Mouse (Mus musculus) limb, embryonic 11.5 days (tissue): ENCODE measurements around the gene Gata3. TPM values are rescaled to one million over a fixed set of nuclear protein-coding genes. Genes with fewer than 3 reads are reported as not detected.

Source experiments
- ATAC-seq: fragments of 200-750 bp; cut with Nextera tagmentation; 2 replicates; pipeline ENCODE4 v1.8.0; 2017; ENCODE audit warnings: low read depth; ENCODE audit not compliant: insufficient number of reproducible peaks, low FRiP score, low TSS enrichment
- DNase-seq: peaks from one replicate; pipeline ENCODE4 v3.0.0-alpha.2; 2015; ENCODE audit warnings: low spot score
- H3K27ac ChIP-seq: fragments of 300-500 bp; sonication (generic); replicated peaks from 2 replicates; pipeline ENCODE4 v1.5.1; 2014; ENCODE audit warnings: low read depth, mild to moderate bottlenecking, low read length
- H3K27me3 ChIP-seq: fragments of 300-500 bp; sonication (generic); 2 replicates; pipeline ENCODE4 v1.6.1; 2014; ENCODE audit warnings: mild to moderate bottlenecking, low read length, mixed read lengths; ENCODE audit not compliant: control insufficient read depth, insufficient read depth
- H3K36me3 ChIP-seq: fragments of 300-500 bp; sonication (generic); 2 replicates; pipeline ENCODE4 v1.6.1; 2014; ENCODE audit warnings: mild to moderate bottlenecking, low read length, moderate library complexity, mixed read lengths; ENCODE audit not compliant: control insufficient read depth, insufficient read depth
- H3K4me1 ChIP-seq: fragments of 300-500 bp; sonication (generic); 2 replicates; pipeline ENCODE4 v1.6.1; 2014; ENCODE audit warnings: low read length, mixed read lengths; ENCODE audit not compliant: control insufficient read depth, insufficient read depth
- H3K4me2 ChIP-seq: fragments of 300-500 bp; sonication (generic); 2 replicates; pipeline ENCODE4 v1.6.1; 2014; ENCODE audit warnings: low read depth, mild to moderate bottlenecking, moderate library complexity; ENCODE audit not compliant: severe bottlenecking
- H3K4me3 ChIP-seq: fragments of 300-500 bp; sonication (generic); 2 replicates; pipeline ENCODE4 v1.5.1; 2014; ENCODE audit warnings: low read depth, low read length
- H3K9ac ChIP-seq: fragments of 300-500 bp; sonication (generic); 2 replicates; pipeline ENCODE4 v1.6.1; 2014; ENCODE audit warnings: mild to moderate bottlenecking, low read length
- H3K9me3 ChIP-seq: fragments of 300-500 bp; sonication (generic); 2 replicates; pipeline ENCODE4 v1.6.1; 2016; ENCODE audit warnings: low read length; ENCODE audit not compliant: control insufficient read depth
- WGBS: fragments of 180-500 bp; shearing (Covaris S2); extraction: QIAGEN DNeasy Blood & Tissue Kit; methylation state at CpG from one replicate; pipeline ENCODE4 v1.1.7; 2014; 5-methylcytosine and 5-hydroxymethylcytosine counted together
- polyA plus RNA-seq: library from polyadenylated mRNA; unstranded; fragments of >200 nt; fragmentation: Nextera tagmentation; extraction: Ambion mirVana; gene quantifications from 2 replicates; pipeline ENCODE4 v1.2.1, GENCODE M21; 2014

Gene Gata3
- polyA plus RNA-seq, 1 experiment from 2014 or later, result 3.9 TPM

- DNase-seq (peak; percentile 64), ATAC-seq (no peak)
- no peaks in the 10 kb centered on the region for H3K36me3 ChIP-seq
- H3K27me3 ChIP-seq, result peaks cover 64% of the 10 kb centered on the region
- no peak overlapping the region for H3K27ac ChIP-seq
- no peaks in the 10 kb centered on the region for H3K9me3 ChIP-seq
- H3K4me3 ChIP-seq, result peak overlapping the region; percentile 32
- under 1% methylated on average over 19 of the region's 19 CpGs for WGBS
- H3K4me2 ChIP-seq, result peak overlapping the region; percentile 74
- peaks cover 8% of the 10 kb centered on the region for H3K4me1 ChIP-seq
- no peak overlapping the region for H3K9ac ChIP-seq
Measured at GRCm38 (mm10) chr2:9877966-9878563, 11.8 kb downstream of the Gata3 start.

DNA sequence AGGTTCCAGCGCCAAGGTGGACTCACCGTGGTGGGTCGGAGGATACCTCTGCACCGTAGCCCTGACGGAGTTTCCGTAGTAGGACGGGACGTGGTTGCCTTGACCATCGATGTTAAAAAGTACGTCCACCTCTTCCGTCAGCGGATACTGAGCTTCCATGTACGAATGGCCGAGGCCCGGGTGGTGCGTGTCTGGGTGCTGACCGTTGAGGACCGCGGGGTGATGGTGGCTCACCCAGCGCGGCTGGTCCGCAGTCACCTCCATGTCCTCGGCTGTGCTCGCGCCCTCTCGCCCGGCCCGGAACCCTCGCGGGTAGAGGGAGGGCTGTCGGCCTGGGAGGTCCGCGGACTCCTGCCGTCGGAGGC lies 12.5 kb downstream of the Gata3 start:
- Histone ChIP-seq H3K36me3 (no peaks in the 10 kb centered on the region), H3K4me1 (peaks cover 9% of the 10 kb centered on the region), H3K9ac (no peak overlapping the region), H3K4me3 (peak overlapping the region; percentile 24), H3K9me3 (no peaks in the 10 kb centered on the region), H3K27ac (no peak overlapping the region), H3K4me2 (peak overlapping the region; percentile 32; the same call in 1 of the 2 replicates), H3K27me3 (peaks cover 58% of the 10 kb centered on the region)
- no peak for DNase-seq
- WGBS, result under 1% methylated on average over 35 of the region's 35 CpGs
- ATAC-seq, result no peak

GRCm38 (mm10) chr2:9876621-9877325 lies 13.1 kb downstream of the Gata3 start:
- H3K27me3 ChIP-seq, result peaks cover 52% of the 10 kb centered on the region
- H3K27ac ChIP-seq, result no peak overlapping the region
- peaks cover 7% of the 10 kb centered on the region for H3K4me1 ChIP-seq
- no peak overlapping the region for H3K9ac ChIP-seq
- H3K4me3 ChIP-seq, result peak overlapping the region; percentile 24
- H3K9me3 ChIP-seq, result no peaks in the 10 kb centered on the region
- H3K36me3 ChIP-seq, result no peaks in the 10 kb centered on the region
- ATAC-seq (no peak), DNase-seq (peak; percentile 72)
- WGBS, result under 1% methylated on average over 31 of the region's 31 CpGs
- peak overlapping the region; percentile 32 for H3K4me2 ChIP-seq

DNA sequence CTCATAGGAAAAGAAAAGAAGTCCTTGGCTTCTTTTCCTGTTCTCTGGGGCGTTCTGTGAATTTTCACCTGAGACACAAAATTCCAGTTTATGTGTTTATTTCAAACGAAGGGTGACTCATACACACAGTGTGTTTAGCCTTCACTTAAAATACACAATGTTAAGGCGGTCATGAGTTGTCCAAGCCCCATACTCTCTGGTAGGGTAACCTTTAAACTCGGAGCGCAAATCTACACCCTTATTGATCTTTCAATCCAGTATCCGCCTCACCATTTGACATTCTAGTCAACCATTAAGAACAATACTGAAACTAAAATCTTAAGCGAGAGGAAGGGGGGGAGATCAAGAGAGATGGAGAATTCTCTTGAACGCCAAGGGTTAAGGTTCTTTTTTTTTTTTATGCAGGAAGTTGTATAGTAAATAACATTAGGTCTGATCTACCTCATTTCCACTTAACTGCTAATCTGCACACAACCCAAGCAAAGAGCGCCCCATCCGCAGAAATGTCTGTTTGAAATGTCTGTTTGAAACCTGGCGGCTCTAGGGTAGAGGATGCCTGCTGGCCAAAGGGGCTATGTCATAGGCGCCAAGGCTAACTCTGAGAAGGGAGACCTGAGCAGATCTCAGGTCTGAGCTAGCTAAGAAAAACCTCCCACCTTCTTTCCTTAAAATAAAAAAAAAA lies 14.0 kb downstream of the Gata3 start:
- Histone ChIP-seq H3K4me1 (0 out of 2 replicates have a peak, but pooled peaks cover 3% of the 10 kb centered on the region), H3K9me3 (no peaks in the 10 kb centered on the region), H3K9ac (no peak overlapping the region), H3K36me3 (no peaks in the 10 kb centered on the region), H3K27ac (no peak overlapping the region), H3K4me3 (no peak overlapping the region), H3K4me2 (no peak overlapping the region), H3K27me3 (peaks cover 49% of the 10 kb centered on the region)
- ATAC-seq (no peak), DNase-seq (peak; percentile 38)
- 12% methylated on average over 12 of the region's 12 CpGs for WGBS

- peak; percentile 42 for DNase-seq
- Histone ChIP-seq H3K4me2 (no peak overlapping the region), H3K9ac (no peak overlapping the region), H3K36me3 (no peaks in the 10 kb centered on the region), H3K4me1 (0 out of 2 replicates have a peak, but pooled peaks cover 3% of the 10 kb centered on the region), H3K9me3 (no peaks in the 10 kb centered on the region), H3K27me3 (peaks cover 49% of the 10 kb centered on the region), H3K27ac (no peak overlapping the region), H3K4me3 (no peak overlapping the region)
- 4% methylated on average over 4 of the region's 4 CpGs for WGBS
- no peak for ATAC-seq
Measured at GRCm38 (mm10) chr2:9875220-9875619, 14.6 kb downstream of the Gata3 start.

- Histone ChIP-seq H3K27me3 (peaks cover 47% of the 10 kb centered on the region), H3K9ac (no peak overlapping the region), H3K4me1 (0 out of 2 replicates have a peak, but pooled peaks cover 3% of the 10 kb centered on the region)
Measured at GRCm38 (mm10) chr2:9874467-9875219, 15.2 kb downstream of the Gata3 start.

DNA sequence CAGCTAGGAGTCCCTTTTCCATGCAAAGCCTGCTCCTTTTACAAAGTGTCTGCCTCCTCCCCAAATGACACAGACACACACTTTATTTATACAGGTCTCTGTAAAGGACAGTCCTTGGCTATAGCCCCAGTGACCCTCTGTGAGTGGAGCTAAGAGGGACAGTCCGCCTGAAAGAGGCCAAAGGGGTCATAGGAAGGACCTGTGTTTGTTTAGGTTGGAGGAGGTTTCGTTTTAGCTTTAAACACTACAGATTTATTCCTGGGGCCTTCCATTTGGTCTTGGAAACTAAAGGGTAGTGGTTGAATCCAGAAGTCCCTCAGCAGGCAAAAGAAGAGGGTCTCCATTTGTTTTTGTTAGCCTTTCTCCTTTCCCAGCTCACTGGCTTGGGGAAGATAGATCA lies 16.1 kb downstream of the Gata3 start:
- Histone ChIP-seq H3K4me3 (no peak overlapping the region), H3K36me3 (no peaks in the 10 kb centered on the region), H3K4me2 (no peak overlapping the region), H3K27ac (no peak overlapping the region), H3K9me3 (no peaks in the 10 kb centered on the region), H3K9ac (no peak overlapping the region), H3K4me1 (0 out of 2 replicates have a peak, but pooled peaks cover 3% of the 10 kb centered on the region), H3K27me3 (peaks cover 47% of the 10 kb centered on the region)
- DNase-seq (no peak), ATAC-seq (no peak)
- WGBS, result 22% methylated on average over 2 of the region's 2 CpGs

More at GRCm38 (mm10) chr2:9874467-9875219, 15.2 kb downstream of the Gata3 start:
- 6% methylated on average over 39 of the region's 39 CpGs for WGBS
- Histone ChIP-seq H3K9me3 (no peaks in the 10 kb centered on the region), H3K4me2 (0 out of 2 replicates have a peak overlapping the region, but pooled peaks have one; percentile 10), H3K4me3 (no peak overlapping the region), H3K36me3 (no peaks in the 10 kb centered on the region), H3K27ac (no peak overlapping the region)
- no peak for ATAC-seq
- DNase-seq, result peak; percentile 32

DNA sequence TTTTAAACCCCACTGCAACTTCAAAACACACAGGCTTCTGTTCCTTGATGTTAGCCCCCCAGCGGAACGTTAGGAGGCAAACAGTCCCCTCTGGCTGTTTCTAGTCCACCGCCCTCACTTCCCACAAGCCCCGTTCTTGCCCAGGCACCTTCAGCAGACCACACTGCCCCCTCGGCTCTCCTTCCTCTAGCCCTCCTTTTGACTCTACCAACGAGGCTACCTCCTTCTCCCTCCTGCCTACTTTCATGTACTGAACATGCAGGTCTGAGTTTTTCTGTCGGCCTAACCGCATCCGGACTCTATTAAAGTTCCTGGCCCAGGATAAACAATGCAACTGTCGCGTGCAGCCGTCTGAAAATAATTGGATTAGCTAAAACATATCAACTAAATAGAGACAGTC lies 17.2 kb downstream of the Gata3 start:
- WGBS, result 6% methylated on average over 12 of the region's 12 CpGs
- no peak overlapping the region for H3K9ac ChIP-seq
- H3K4me1 ChIP-seq, result 0 out of 2 replicates have a peak, but pooled peaks cover 3% of the 10 kb centered on the region
- H3K4me3 ChIP-seq, result no peak overlapping the region
- ATAC-seq (no peak), DNase-seq (peak; percentile 55)
- H3K27ac ChIP-seq, result no peak overlapping the region
- H3K36me3 ChIP-seq, result no peaks in the 10 kb centered on the region
- peaks cover 42% of the 10 kb centered on the region for H3K27me3 ChIP-seq
- no peaks in the 10 kb centered on the region for H3K9me3 ChIP-seq
- no peak overlapping the region for H3K4me2 ChIP-seq
